Mouse (Mus musculus) megakaryocyte progenitor cell, adult 5-6 weeks (primary cell): ENCODE data around the gene Unkl. TPM values are rescaled to one million over a fixed set of nuclear protein-coding genes. Genes with fewer than 3 reads are reported as not detected.
"Not testable (repeated sequence)": the region's sequence is repeated elsewhere in the genome, so short reads cannot be mapped to it uniquely, and the experiment has no call there.

Experiments
- ATAC-seq: replicated peaks from 2 replicates; pipeline ENCODE4 v1.8.0; 2016; ENCODE audit warnings: mild to moderate bottlenecking, moderate TSS enrichment, inconsistent platforms; ENCODE audit not compliant: poor library complexity
- total RNA-seq, 2 experiments: library from RNA; stranded (forward) in 1 of 2; stranded (reverse) in 1 of 2; fragments of 157-497, 149-512 nt in 1 of 2; fragments of 200-1000 nt in 1 of 2; gene quantifications; 2 replicates each; pipeline versions ENCODE4 v1.2.3 to v1.2.4; 2015 to 2017

Unkl gene
- total RNA-seq, 2 experiments from 2014 or later: 6.1 to 8.2 TPM

DNA sequence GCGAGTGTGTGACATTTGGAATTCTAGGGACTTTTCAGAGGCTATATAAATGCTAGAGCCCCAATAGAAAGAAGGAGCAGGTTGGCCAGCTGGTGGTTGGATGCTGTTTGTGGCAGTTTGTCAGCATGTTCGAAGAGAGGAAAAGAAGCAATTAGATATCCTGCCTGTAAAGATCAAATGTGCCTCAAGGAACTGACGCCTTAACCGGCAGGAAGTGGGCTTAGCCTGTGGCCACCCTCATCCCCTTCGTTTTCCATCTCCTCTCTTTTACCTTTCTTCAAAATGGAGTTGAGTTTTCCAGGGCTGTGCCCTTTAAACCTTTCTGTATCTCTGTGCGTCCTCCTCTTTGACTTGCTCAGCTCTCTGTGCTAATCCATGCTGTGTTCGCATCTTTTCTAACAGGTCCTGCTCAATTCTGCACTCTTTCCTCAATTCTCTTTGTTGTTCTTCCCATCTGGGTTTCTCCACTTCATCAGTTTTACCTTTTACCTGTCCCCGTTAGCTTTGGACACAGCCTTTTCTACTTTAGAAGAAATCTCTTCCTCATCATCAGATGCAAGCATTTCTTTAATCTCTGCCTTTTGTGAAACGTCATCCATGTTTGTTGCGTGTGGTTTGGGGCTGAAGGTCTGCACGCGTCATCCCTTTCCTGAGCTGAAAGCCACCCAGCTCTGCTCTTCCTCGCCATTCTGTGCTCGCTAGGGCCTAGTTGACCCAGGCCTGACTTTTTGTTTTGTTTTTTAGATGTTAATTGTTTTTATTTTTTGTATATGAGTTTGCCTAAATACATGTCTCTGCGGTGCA is 31.5 kb downstream of the Unkl start:
- no peak for ATAC-seq

DNA sequence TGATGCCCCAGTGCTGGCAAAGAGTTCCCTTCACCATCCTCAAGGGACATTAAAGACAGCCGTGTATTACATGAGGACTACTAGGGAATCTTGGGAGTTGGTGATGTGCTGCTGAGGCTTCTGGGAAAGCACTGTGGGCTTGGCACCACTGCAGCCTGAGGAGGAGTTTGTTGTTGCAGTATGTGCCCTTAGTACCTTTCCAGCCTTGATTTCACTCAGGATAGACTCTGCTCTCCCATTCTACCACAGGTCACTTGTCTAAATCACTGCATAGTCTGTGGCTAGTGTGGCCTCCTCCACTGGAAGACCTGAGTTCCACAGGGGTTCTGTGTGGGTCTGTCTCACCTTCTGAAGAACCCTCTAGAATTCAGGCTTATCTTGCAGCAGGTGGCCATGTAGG is 32.5 kb downstream of the Unkl start:
- ATAC-seq: no peak

DNA sequence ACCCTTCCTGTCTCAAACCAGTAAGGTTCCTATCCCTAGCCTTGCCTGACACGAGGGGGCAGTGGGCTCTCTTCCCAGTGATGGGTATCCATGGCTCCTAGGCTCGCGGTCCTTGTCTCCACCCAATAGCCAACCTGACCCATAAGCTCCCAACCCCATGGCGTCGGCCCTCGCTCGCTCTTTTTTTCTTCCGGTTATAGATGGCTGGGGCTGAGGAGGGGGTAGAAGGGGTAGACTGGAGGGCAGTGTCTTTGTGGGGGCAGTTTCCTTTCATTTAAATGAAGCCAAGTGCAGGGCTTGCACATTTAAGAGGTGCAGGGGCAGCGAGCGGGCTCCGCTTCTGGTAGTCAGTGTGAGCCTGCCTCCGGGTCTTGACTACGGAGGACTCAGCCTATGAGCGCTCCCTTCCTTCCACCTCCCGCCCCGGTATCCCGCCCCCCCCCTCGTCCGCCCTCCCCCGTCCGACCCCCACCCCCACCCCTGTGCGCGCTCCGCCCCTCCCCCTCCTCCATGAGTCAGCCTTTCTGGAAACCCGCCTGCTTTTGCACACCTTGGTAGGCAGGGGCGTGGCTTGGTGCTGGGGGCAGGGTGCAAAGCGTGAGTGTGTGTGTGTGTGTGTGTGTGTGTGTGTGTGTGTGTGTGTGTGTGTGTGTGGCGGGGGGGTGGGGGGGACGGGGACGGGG is 33.8 kb downstream of the Unkl start:
- peak; percentile 58 for ATAC-seq

DNA sequence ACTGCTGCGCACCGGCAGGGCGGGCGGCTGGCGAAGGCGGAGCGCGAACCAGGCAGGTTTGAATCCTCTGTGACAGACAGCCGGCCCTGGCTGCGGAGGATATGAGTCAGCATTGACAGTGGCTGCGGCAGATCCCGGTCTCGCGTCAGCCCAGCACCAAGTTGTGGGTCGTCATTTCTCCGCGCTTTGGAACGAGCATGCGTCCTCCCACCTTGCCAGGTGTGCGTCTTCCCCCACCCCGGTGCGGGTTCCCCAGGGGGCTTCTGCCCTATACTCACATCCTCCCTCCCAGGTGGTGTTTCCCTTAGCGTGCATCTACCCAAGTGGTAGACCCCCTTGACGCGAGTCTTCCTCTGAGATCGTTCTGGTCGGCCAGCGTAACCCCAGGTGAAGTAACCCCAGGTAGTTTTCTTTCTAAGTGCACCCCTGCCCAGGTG is 34.3 kb downstream of the Unkl start:
- ATAC-seq: peak; percentile 66

DNA sequence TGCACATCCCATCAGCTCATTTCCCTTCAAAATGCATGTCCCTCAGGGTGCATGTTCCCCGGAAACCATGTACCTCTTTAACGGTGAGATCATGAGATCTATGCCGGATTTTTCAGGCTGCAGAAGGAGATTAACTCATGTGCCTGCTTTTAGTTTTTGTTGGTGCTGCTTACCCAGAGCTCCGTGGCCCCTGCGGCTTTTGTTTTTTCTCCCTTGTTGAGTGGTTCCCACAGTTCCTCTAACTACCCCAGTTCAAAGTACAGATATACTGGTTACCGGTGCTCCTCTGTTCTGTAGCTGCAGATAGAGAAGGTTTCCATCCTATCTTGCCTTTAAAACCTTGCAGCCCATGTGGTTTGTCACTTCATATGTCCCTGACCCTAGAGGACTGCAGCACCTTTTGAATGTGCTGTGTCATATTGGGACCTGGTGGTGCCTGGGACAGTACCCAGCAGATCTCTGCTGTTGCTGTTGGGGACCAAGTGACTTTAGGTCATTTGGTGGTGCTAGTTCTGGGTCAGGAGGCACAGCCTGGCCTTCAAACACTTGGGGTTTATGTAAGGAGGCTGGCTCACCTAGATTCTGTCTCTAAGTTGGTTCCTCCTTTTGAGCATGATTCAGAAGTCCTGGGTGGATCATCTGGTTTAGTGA is 34.9 kb downstream of the Unkl start:
- peak; percentile 45 for ATAC-seq

DNA sequence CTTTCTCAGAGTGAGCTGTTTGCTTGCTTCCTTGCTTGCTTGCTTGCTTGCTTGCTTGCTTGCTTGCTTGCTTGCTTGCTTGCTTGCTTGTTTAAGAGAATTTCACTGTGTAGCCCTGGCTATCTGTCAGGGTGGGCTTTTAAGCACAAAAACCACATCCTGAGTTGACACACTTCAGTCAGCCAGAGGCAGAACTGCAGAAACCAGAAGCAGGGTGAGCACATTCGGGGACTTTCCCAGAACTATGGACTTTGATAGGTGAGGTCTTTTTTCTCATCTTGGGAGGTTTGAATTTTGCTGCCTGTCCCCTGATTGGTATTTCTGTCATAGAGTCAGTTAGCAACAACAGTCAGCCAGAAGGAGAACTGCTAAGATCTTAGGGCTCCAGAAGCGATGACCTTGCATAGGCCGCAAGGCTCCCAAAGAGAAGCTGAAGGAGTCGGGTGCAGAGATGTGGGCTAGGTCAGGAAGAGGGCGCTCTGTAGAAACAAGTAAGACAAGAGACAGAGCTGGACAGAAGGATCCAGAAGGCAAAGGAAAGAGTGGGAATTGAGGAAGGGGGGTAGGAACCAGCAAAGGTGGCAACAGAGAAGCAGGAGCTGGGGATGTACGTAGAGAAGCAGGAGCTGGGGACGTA is 36.5 kb downstream of the Unkl start:
- no peak for ATAC-seq

DNA sequence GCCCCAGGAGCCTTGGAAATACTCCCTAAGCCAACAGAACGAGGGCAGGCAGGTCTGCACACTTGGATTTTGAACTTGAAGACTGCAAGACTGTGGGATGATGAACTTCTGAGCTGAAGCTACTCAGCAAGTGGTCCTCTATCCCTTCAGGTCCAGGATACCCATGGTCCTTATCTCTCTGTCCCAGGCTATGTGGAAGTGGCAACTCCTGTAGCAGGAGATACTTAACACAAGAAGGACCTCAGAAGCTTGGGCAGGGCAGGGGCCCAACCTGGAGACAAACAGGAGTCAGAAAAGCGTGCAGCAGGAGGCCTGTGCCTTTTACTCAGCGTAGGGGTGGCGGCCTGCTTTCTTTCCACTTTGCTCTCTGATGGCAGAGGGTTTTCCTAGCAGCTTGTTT is 37.5 kb downstream of the Unkl start:
- ATAC-seq: 0 out of 2 replicates have a peak, but pooled peaks have one; percentile 9

DNA sequence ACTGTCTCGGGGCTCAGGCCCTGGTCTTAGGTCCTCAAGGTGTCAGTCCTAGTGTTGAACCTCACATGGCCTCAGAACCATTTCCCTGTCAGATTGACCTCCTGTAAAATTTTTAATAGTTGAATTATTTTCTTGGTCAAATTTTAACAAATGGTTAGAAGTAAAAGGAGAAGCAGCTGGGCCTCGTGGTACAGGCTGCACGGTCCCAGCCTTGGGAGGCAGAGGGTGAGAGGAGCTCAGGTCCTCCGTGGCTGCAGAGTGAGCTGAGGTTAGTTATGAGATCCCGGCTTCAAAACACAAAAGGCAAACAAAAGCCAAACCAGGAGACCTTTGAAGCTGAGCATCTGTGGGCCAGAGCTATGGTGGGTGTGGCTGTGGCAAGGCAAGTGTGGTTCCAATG is 39.8 kb downstream of the Unkl start:
- ATAC-seq: no peak

DNA sequence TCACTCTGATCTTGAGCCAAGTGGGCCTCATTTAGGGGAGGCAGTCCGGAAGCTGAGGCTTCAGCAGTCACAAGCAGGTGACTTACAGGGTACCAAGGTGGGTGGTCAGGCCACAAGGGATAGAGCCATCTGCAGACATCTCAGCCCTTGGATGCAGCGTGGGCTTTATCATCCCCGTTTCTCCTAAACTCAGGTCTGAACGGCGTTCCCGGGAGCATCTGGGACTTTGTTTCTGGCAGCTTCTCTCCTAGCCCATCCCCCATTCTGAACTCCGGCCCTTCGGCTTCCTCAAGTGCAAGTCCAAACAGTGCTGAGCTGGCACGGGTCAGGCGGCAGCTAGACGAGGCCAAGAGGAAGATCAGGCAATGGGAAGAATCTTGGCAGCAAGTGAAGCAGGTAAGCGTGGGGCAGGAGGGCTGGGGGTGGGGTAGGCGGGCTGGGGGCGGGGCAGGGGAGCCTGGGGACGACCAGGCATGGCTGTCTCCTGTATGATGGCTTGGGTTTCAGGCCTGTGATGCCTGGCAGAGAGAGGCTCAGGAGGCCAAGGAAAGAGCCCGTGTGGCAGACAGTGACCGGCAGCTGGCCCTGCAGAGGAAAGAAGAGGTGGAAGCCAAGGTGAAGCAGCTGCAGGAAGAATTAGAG is 41.9 kb downstream of the Unkl start:
- not testable (repeated sequence) for ATAC-seq

DNA sequence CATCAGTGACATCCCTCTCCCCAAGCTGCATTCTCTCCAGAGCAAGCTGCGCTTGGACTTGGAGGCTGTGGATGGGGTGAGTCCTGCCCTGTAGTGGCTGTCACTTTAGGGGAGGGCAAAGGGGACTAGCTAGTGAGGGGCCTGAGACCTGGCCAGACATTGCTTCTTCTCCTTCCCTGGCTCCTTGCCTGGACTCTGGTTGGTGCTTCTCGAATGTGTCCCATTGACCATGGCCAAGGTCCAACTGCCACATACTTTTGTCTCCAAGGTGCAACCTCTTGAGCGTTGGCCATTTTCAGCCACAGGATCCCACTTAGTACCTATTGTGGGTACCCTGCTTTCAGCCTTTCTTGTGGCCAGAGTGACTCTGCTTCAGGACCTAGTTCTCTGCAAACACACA is 42.5 kb downstream of the Unkl start:
- no peak for ATAC-seq

DNA sequence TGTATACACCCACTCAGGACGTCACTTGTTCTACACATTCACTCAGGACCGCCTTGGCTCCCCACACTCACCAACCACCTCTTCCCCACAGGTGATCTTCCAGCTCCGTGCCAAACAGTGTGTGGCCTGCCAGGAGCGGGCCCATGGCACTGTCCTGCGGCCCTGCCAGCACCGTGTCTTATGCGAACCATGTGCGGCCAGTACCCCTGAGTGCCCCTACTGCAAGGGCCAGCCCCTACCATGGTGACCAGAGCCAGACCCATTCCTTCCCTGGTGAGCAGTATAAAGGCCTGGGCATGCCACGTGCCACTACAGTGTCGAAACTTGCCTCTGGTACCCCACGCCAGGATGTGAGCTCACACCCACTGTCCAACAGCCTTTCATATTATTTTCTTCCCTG is 43.4 kb downstream of the Unkl start:
- not testable (repeated sequence) for ATAC-seq

DNA sequence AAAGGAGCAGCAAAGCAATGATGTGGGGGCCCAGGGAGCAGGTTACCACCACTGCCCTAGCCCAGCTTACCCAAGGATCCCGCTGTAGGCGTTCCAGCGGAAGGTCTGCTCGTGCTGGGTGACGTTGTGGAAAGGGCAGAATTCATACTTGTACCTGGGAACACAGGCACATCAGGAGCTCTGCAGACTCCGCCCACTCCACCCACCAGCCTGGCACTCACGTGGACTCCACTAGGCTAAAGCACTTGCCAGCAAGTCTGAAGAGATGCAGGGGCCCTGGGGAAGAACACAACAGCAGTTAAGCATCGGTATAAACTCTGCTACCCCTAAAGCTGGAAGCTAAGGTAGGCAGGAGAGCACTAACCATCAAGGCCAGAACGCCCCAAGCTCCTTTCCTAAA is 47.4 kb downstream of the Unkl start:
- ATAC-seq: no peak

DNA sequence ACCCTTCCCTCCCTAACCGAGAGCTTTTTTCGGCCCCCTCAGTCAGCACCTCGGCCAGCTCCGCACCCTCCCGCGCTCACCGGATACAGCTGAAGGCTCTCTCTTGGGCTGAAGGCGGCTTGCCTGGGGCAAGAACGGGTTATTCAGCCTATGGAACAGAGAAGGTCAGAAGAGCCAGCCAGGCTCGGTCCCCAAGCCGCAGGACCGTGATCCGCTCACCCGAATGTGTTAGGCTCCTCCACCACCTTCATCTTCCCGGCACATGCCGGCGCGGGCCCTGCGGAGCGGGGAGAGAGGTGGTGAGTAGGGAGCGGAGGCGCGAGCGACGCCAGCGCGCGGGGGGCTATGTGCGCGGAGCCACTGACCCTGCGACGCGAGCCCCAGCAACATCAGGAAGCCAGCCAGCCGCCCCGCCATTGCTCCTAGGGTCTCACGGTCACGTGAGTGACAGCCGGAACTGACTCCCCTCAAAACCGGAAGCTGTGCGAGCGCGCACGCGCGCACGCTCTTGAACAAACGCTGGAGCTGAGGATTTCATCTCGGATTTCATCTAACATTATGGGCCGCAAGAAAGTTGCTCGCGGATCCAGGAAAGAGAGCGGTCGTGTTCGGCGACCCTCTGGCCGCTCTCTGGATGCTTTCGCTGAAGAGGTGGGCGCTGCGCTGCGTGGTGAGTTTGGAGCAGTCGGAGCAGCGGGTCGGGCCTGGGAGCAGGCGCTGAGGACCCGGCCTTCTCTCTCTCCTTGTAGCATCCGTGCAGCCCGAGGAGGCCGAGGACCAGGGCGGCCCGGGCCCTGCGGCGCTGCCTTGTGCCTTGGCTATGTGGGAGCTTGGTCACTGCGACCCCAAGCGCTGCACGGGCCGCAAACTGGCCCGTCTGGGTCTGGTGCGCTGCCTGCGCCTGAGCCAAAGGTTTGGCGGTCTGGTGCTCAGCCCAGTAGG is 51.8 kb downstream of the Unkl start, which contains the start of the genes Gnptg and Tsr3:
TSS of gene Gnptg (minus strand) at position 430 of the 942 bp plus-strand sequence.
TSS of gene Tsr3 (plus strand) at position 476 of the 942 bp plus-strand sequence.
- ATAC-seq: peak; percentile 87

DNA sequence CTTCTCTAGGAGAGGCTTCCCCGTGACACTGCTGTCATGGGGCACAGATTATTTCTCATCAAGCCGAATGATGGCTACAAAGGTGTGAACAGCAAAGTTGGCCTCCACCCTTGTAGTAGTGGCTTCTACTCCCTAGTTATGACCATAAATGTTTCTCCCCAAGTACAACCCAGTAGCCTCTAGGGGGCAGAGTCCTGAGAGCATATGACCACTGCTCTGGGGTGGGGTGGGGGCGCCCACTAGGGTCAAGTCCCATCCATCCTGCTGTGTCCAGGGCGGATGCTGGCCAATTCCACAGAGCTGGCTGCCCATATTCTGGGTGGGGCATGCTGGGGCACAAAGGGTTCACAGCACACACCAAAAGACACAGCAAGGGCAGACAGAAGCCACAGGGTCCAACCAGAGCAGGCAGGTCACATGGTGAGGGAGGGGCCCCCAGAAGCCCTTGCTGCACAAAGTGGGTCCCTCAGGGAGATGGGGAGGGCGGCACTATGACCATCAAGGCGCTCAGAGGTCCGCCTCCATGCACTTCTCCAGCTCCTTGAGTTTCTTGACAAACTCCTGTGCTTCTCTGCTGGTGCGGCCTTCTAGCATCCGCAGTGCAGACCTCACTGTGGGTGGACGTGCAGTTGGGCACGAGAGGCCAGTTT is 55.1 kb downstream of the Unkl start:
- no peak for ATAC-seq

DNA sequence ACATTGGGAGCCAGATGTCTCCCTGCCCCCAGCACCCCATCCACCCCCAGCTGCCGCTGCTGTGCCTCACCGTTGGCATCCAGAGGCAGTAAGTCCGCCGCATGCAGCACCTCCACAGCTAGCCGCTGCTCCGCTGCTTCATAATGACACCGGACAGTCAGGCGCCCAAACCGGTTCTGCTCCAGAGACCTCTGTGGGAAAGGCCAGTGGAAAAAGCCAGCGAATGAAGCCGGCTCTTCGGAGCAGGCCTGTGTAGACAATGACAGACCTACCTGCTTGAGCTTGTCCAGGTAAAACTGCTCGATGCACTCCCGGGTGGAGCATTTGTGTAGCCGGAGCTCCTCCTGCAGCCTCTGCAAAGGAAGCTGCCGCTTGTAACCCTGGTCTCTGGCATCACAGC is 56.0 kb downstream of the Unkl start:
- no peak for ATAC-seq

DNA sequence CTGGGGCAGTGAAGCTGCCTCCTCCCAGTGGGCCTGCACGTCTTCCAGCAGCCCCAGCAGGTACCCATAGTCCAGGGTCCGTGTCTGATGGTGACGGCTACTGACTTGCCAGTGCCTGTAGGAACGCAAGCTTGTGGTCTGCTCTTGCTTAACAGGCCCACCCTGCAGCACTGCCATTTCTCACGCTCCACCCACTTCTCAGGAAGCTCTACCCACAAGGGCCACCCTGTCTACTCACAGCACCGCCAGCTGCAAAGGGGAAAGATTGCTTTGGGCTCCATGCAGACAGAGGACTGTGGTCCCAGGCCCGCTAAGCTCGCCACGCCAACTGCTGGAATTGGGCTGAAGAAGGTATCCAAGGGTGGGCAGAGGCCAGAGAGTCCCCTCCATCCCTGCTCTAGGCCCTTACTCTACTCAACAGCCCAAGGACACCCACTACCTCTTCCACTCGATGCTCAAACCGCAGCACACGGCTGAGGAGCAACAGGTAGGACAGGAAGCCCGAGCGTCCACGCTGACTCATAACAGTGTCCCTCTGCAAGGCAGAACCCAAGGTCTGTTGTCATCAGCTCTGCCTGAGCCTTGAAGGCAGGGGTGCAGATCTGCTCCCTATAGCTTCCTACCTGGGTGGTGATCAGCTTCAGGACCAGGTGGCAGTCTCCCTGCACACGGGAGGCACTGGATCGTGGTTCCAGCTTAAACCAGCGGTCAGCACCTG is 60.0 kb downstream of the Unkl start:
- peak; percentile 90 for ATAC-seq

DNA sequence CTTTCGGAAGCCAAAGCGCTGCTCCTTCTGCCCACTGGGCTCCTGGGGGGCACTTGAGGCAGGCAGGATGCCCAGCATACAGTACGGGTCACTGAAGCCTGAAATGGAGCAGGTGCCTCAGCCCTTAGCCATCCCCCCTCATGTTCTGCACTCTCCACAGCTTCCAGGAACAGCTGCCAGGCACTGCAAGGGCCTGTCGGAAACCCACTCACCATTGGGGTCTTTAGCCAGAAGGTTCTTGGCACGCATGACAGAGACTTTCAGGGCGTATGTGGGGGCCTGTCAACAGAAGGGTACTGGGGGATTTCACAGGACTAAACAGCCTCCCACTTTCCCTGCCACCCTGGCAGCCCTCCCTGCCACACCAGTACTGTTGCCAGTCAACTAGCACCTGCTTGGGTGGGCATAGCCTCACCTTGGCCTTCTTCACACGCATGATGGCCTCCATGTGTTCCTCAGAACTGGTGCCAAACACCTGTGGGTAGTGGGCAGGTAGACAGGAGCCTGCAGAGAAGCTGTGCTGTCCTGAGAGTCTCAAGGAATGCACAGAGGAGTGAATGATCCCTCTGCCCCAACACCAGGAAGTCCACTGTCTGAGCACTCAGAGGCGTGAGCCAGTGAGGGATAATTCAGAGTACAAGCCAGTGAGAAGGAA is 62.1 kb downstream of the Unkl start:
- ATAC-seq: no peak

DNA sequence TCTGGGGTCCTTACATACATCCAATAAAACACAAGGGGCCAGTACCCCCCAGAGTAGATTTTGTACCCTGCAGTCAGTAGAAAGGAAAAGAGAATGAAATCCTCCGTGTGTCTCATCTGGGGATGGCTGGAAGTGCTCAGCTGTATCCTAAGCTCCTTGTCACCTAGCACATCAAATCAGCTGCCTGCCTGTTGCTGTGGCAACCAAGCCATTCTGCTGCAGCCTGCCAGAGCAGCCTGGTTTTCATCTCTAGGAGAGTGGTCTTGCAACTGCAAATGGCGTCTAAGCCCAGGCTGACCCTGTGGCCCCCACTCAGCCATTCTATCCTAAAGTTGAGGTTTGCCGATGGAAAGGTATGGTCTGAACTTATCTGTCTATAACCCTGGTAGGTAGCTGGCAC is 64.4 kb downstream of the Unkl start:
- no peak for ATAC-seq
